Mouse (Mus musculus): ENCODE data around the gene Zfp451.

Zfp451 gene

GRCm38 (mm10) chr1:33717636-33718035 lies 96.8 kb downstream of the Zfp451 start:
- no peak for DNase-seq (ENCODE audit: low spot score)

GRCm38 (mm10) chr1:33714796-33715195 lies 99.6 kb downstream of the Zfp451 start:
- DNase-seq (ENCODE audit: low spot score), result no peak

- DNase-seq (ENCODE audit: low spot score), result no peak
Observed at GRCm38 (mm10) chr1:33712026-33712425, 102.4 kb downstream of the Zfp451 start.
